Mouse (Mus musculus) myocyte (in vitro differentiated cells): ENCODE results near the gene Rbpjl. TPM values are rescaled to one million over a fixed set of nuclear protein-coding genes. Genes with fewer than 3 reads are reported as not detected.

Experiments used
- H3K27me3 ChIP-seq: one replicate; pipeline ENCODE4 v1.6.1; 2011; ENCODE audit not compliant: control insufficient read depth, insufficient read depth, insufficient read length
- H3K36me3 ChIP-seq: one replicate; pipeline ENCODE4 v1.6.1; 2011; ENCODE audit not compliant: control insufficient read depth, insufficient read depth
- H3K4me2 ChIP-seq: one replicate; pipeline ENCODE4 v1.6.1; 2011; ENCODE audit warnings: low read depth, control low read depth
- H3K4me3 ChIP-seq: one replicate; pipeline ENCODE4 v1.5.1; 2011; ENCODE audit warnings: mild to moderate bottlenecking, control low read depth, moderate library complexity
- H3K79me2 ChIP-seq: one replicate; pipeline ENCODE4 v1.6.1; 2011; ENCODE audit not compliant: control insufficient read depth, insufficient read depth
- H3ac ChIP-seq: one replicate; pipeline ENCODE4 v1.6.1; 2011; ENCODE audit not compliant: control insufficient read depth, insufficient read length
- CEBPB ChIP-seq: IDR thresholded peaks from 2 replicates; pipeline ENCODE4 v1.6.1; 2011; ENCODE audit warnings: mild to moderate bottlenecking, moderate library complexity; ENCODE audit not compliant: poor library complexity, insufficient read depth, severe bottlenecking
- E2F4 ChIP-seq: IDR thresholded peaks from one replicate; pipeline ENCODE4 v1.6.1; 2011; ENCODE audit warnings: mild to moderate bottlenecking, control low read depth, moderate library complexity; ENCODE audit not compliant: insufficient read depth
- MAX ChIP-seq: IDR thresholded peaks from one replicate; pipeline ENCODE4 v1.6.1; 2011; ENCODE audit warnings: low read depth, mild to moderate bottlenecking, control low read depth
- MYOD1 ChIP-seq, 3 experiments: IDR thresholded peaks; one replicate each; pipeline ENCODE4 v1.6.1; 2011; ENCODE audit warnings: control low read depth in 2 of 3, low read depth in 2 of 3, mild to moderate bottlenecking in 2 of 3, moderate library complexity in 1 of 3; ENCODE audit not compliant: insufficient read length in 2 of 3, control insufficient read depth in 1 of 3
- MYOG ChIP-seq, 3 experiments: IDR thresholded peaks; one replicate each; pipeline ENCODE4 v1.6.1; 2011; ENCODE audit warnings: control low read depth in 2 of 3, low read depth in 2 of 3, mild to moderate bottlenecking in 2 of 3; ENCODE audit not compliant: insufficient read length in 2 of 3, control insufficient read depth in 1 of 3, insufficient read depth in 1 of 3
- POLR2A ChIP-seq: IDR thresholded peaks from one replicate; pipeline ENCODE4 v1.6.1; 2011; ENCODE audit warnings: low read depth, mild to moderate bottlenecking, control low read depth, moderate library complexity; ENCODE audit not compliant: insufficient read length
- POLR2AphosphoS2 ChIP-seq: IDR thresholded peaks from one replicate; pipeline ENCODE4 v1.6.1; 2011; ENCODE audit warnings: low read depth, control low read depth; ENCODE audit not compliant: insufficient read length
- REST ChIP-seq: IDR thresholded peaks from one replicate; pipeline ENCODE4 v1.6.1; 2011; ENCODE audit warnings: mild to moderate bottlenecking, control low read depth, moderate library complexity; ENCODE audit not compliant: insufficient read depth, insufficient read length
- SRF ChIP-seq: IDR thresholded peaks from one replicate; pipeline ENCODE4 v1.6.1; 2011; ENCODE audit warnings: low read depth; ENCODE audit not compliant: control insufficient read depth, insufficient read length
- TCF12 ChIP-seq: IDR thresholded peaks from one replicate; pipeline ENCODE4 v1.6.1; 2011; ENCODE audit warnings: mild to moderate bottlenecking, control low read depth; ENCODE audit not compliant: poor library complexity, insufficient read depth, severe bottlenecking
- TCF3 ChIP-seq: IDR thresholded peaks from one replicate; pipeline ENCODE4 v1.6.1; 2011; ENCODE audit warnings: low read depth, control low read depth; ENCODE audit not compliant: insufficient read length
- USF1 ChIP-seq: IDR thresholded peaks from one replicate; pipeline ENCODE4 v1.6.1; 2011; ENCODE audit warnings: low read depth, mild to moderate bottlenecking, control low read depth, moderate library complexity
- polyA plus RNA-seq: library from polyadenylated mRNA; unstranded; fragments of >200 nt; fragmentation: generic; extraction: Trizol; gene quantifications from one replicate; pipeline ENCODE4 v1.2.1, GENCODE M21; 2012; ENCODE audit warnings: missing spikeins

The Rbpjl gene
- polyA plus RNA-seq, 1 experiment: 0.06 TPM

DNA sequence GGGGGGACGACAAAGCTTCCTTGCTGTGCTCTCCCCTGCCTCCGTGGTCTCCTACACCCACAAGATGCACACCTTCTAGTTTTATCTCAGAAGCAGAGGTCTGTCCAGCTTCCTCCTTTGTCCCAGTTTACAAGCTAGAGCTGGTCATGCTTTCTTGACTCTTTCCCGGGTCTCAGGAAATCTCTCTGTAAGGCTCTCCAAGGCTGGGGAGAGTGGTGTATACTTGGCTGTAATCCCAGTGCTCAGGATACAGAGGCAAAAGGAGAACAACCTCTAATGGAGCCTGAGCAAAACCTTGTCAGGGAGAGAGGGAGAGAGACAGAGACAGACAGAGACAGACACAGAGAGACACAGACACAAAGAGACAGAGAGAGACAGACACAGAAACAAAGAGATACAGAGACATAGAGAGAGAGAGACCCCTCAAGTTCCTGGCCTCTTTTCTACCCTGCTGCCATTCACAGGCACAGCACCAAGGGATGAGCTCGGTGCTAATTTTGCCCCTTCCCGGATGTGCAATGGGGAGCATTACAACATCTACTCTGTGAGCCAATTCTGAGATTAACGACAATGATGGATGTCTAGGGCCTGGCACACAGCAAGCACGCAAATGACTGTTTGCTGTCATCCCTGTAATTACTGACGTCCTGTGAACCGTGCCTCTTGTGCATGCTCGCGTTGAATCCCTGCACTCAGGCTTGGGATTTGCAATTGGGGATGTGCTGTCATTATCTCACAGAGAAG, 19.1 kb upstream of the Rbpjl start:
- Histone ChIP-seq H3K79me2 (no peaks in the 10 kb centered on the region), H3ac (no peak overlapping the region), H3K27me3 (no peaks in the 10 kb centered on the region), H3K4me2 (no peak overlapping the region), H3K36me3 (no peaks in the 10 kb centered on the region), H3K4me3 (no peak overlapping the region)
- TF ChIP-seq USF1 (no peak), POLR2AphosphoS2 (no peak)

DNA sequence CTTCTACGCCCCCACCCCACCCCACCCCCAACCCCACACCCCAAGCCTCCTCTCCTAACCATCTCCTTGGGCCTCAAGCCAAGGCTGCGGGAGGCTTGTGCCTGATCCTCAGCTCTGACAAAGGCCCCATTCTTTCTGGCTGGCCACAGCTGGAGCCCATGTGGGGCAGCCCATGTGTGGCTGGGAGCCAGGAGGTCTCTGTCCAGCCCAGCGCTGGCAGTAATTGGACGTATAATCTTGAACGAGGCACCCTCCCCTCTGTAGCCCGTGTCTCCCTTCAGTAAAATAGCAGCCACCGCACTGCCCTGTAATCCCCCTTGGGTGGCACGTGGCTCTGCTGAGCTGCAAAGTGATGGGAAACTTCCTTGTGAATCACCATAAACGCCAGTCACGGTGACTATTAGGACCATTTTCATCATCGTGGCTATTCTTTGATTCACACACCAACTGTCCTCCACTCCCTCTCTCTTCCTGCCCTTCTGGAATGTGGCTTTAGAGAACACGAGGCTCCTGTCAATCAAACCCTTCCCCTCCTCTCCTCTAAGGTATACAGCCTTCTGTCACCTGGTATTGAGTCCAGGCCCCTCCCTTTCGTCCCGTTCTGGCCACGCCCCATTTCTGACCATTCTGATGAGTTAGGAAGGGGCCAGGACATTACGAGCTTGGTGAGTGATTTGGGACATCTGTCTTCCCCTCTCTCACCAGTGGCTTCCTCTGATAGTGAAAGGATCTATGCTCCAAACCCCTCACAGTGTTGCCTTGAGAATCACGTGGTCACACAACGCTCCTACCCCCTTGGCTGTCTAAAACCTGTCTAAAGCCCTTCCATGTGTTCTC, 16.8 kb upstream of the Rbpjl start:
- Histone ChIP-seq H3K79me2 (no peaks in the 10 kb centered on the region), H3K4me3 (no peak overlapping the region), H3K27me3 (no peaks in the 10 kb centered on the region), H3K4me2 (peak overlapping the region; percentile 82), H3K36me3 (no peaks in the 10 kb centered on the region), H3ac (no peak overlapping the region)
- TF ChIP-seq POLR2AphosphoS2 (no peak), TCF3 (peak; percentile 22), TCF12 (peak; percentile 28), USF1 (peak; percentile 50), MAX (no peak), MYOD1 (IDR thresholded peaks at IDR 0.05; ENCODE audit: control insufficient read depth in 1 of 3, insufficient read length in 2 of 3, low read depth in 2 of 3) (peak in 2 of 3 experiments; percentile 35 to 57), E2F4 (no peak), POLR2A (no peak), MYOG (IDR thresholded peaks at IDR 0.05; ENCODE audit: control insufficient read depth in 1 of 3, insufficient read depth in 1 of 3, insufficient read length in 2 of 3, low read depth in 2 of 3) (peak in 1 of 3 experiments; percentile 75), REST (peak; percentile 24)

DNA sequence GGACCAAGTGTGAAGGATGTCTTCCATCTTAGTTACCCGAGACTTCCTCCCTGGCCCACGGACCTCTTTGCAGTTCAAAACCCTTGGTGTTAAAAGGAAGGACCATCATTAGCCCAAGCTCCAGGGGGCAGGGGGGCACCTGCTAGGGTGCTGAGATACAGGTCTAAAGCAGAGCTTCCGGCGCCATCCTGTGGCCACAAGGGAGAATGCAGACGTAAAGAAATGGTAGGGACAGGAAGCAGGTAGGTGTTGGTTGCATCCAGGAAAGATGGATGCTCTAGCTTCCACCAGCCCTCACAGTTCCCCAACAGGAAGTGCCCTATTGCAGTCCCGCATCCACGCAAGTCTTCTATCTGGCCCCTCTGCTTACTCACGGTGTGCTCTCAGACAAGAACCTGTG, 16.0 kb upstream of the Rbpjl start:
- Histone ChIP-seq H3K27me3 (no peaks in the 10 kb centered on the region), H3K79me2 (no peaks in the 10 kb centered on the region), H3ac (no peak overlapping the region), H3K36me3 (no peaks in the 10 kb centered on the region), H3K4me2 (no peak overlapping the region), H3K4me3 (no peak overlapping the region)
- TF ChIP-seq POLR2AphosphoS2 (no peak), TCF3 (no peak), POLR2A (no peak), TCF12 (no peak), MYOG (IDR thresholded peaks at IDR 0.05; ENCODE audit: control insufficient read depth in 1 of 3, insufficient read depth in 1 of 3, insufficient read length in 2 of 3, low read depth in 2 of 3) (no peak), REST (no peak), E2F4 (no peak), MYOD1 (IDR thresholded peaks at IDR 0.05; ENCODE audit: control insufficient read depth in 1 of 3, insufficient read length in 2 of 3, low read depth in 2 of 3) (no peak), MAX (no peak), USF1 (no peak), CEBPB (no peak), SRF (no peak)

- no peaks in the 10 kb centered on the region for H3K27me3 ChIP-seq
- H3ac ChIP-seq: no peak within 1 kb of the TSS
- TF ChIP-seq USF1: no peak
- H3K79me2 ChIP-seq: no peaks in the 10 kb centered on the region
- H3K4me3 ChIP-seq: no peak within 1 kb of the TSS
- H3K36me3 ChIP-seq: no peaks in the 10 kb centered on the region
- peak within 1 kb of the TSS; percentile 34 for H3K4me2 ChIP-seq
Measured at GRCm38 (mm10) chr2:164389020-164389419, 13.9 kb upstream of the Rbpjl start, which contains the start of gene Slpi. Gene Slpi, minus strand, starts transcription at chr2:164389095.

GRCm38 (mm10) chr2:164389499-164389898, 13.4 kb upstream of the Rbpjl start:
- Histone ChIP-seq H3K27me3 (no peaks in the 10 kb centered on the region), H3K79me2 (no peaks in the 10 kb centered on the region), H3K4me2 (peak overlapping the region; percentile 34), H3K36me3 (no peaks in the 10 kb centered on the region), H3K4me3 (no peak overlapping the region), H3ac (no peak overlapping the region)
- TF ChIP-seq USF1 (no peak), MYOD1 (IDR thresholded peaks at IDR 0.05; ENCODE audit: control insufficient read depth in 1 of 3, insufficient read length in 2 of 3, low read depth in 2 of 3) (no peak), POLR2AphosphoS2 (no peak), E2F4 (no peak), MYOG (IDR thresholded peaks at IDR 0.05; ENCODE audit: control insufficient read depth in 1 of 3, insufficient read depth in 1 of 3, insufficient read length in 2 of 3, low read depth in 2 of 3) (no peak), POLR2A (no peak), TCF12 (no peak), SRF (no peak), REST (no peak), CEBPB (no peak), MAX (no peak), TCF3 (no peak)
